Mouse (Mus musculus): ENCODE measurements around the gene Lect2. TPM values are rescaled to one million over a fixed set of nuclear protein-coding genes. Genes with fewer than 3 reads are reported as not detected.

Gene Lect2
- polyA plus RNA-seq, 1 experiment from 2014 or later = 93.6 TPM

- Histone ChIP-seq H3K27ac (ENCODE audit: low read depth) (no peak overlapping the region), H3K4me3 (ENCODE audit: low read depth, low read length) (no peak overlapping the region), H3K9ac (replicated peaks) (no peak overlapping the region), H3K36me3 (replicated peaks; ENCODE audit: insufficient read depth, low read length) (no peaks in the 10 kb centered on the region), H3K9me3 (ENCODE audit: low read length) (no peaks in the 10 kb centered on the region), H3K4me2 (ENCODE audit: low read depth, low read length) (no peak overlapping the region), H3K4me1 (ENCODE audit: insufficient read depth) (peaks cover 11% of the 10 kb centered on the region), H3K27me3 (ENCODE audit: insufficient read depth, low read length) (no peaks in the 10 kb centered on the region)
- 80% methylated on average over 5 of the region's 5 CpGs for WGBS (ENCODE audit: insufficient replicate concordance)
- TF ChIP-seq CTCF (IDR thresholded peaks at IDR 0.05; ENCODE audit: low read depth) = no peak
- TF ChIP-seq EP300 (IDR thresholded peaks at IDR 0.05; ENCODE audit: low read depth) = no peak
- DNase-seq = no peak
- no peak for ATAC-seq
Measured at GRCm38 (mm10) chr13:56590202-56590601, 41.9 kb upstream of the Lect2 start.

- WGBS (ENCODE audit: insufficient replicate concordance) = 56% methylated on average over 14 of the region's 14 CpGs
- ATAC-seq (peak; percentile 98), DNase-seq (peak; percentile 56)
- no peak overlapping the region for H3K4me3 ChIP-seq (ENCODE audit: low read depth, low read length)
- TF ChIP-seq EP300 (IDR thresholded peaks at IDR 0.05; ENCODE audit: low read depth) (peak; percentile 78), CTCF (IDR thresholded peaks at IDR 0.05; ENCODE audit: low read depth) (no peak)
- H3K27ac ChIP-seq (ENCODE audit: low read depth) = peak overlapping the region; percentile 72
- no peaks in the 10 kb centered on the region for H3K9me3 ChIP-seq (ENCODE audit: low read length)
- H3K4me2 ChIP-seq (ENCODE audit: low read depth, low read length) = no peak overlapping the region
- no peaks in the 10 kb centered on the region for H3K36me3 ChIP-seq (replicated peaks; ENCODE audit: insufficient read depth, low read length)
- no peak overlapping the region for H3K9ac ChIP-seq (replicated peaks)
- H3K4me1 ChIP-seq (ENCODE audit: insufficient read depth) = peaks cover 8% of the 10 kb centered on the region
- H3K27me3 ChIP-seq (ENCODE audit: insufficient read depth, low read length) = no peaks in the 10 kb centered on the region
Measured at GRCm38 (mm10) chr13:56588454-56589117, 40.3 kb upstream of the Lect2 start.

GRCm38 (mm10) chr13:56586046-56586445 is 37.7 kb upstream of the Lect2 start:
- Histone ChIP-seq H3K4me3 (ENCODE audit: low read depth, low read length) (no peak overlapping the region), H3K9me3 (ENCODE audit: low read length) (no peaks in the 10 kb centered on the region), H3K27me3 (ENCODE audit: insufficient read depth, low read length) (no peaks in the 10 kb centered on the region), H3K36me3 (replicated peaks; ENCODE audit: insufficient read depth, low read length) (no peaks in the 10 kb centered on the region), H3K27ac (ENCODE audit: low read depth) (no peak overlapping the region), H3K4me2 (ENCODE audit: low read depth, low read length) (no peak overlapping the region), H3K9ac (replicated peaks) (no peak overlapping the region), H3K4me1 (ENCODE audit: insufficient read depth) (peaks cover 9% of the 10 kb centered on the region)
- ATAC-seq = no peak
- WGBS (ENCODE audit: insufficient replicate concordance) = 70% methylated on average over 3 of the region's 3 CpGs
- no peak for DNase-seq
- TF ChIP-seq CTCF (IDR thresholded peaks at IDR 0.05; ENCODE audit: low read depth) (no peak), EP300 (IDR thresholded peaks at IDR 0.05; ENCODE audit: low read depth) (no peak)

- Histone ChIP-seq H3K27me3 (ENCODE audit: insufficient read depth, low read length) (no peaks in the 10 kb centered on the region), H3K4me2 (ENCODE audit: low read depth, low read length) (no peak overlapping the region), H3K4me1 (ENCODE audit: insufficient read depth) (peaks cover 3% of the 10 kb centered on the region; the same call in 1 of the 2 replicates), H3K9me3 (ENCODE audit: low read length) (no peaks in the 10 kb centered on the region), H3K9ac (replicated peaks) (no peak overlapping the region), H3K27ac (ENCODE audit: low read depth) (no peak overlapping the region), H3K4me3 (ENCODE audit: low read depth, low read length) (no peak overlapping the region), H3K36me3 (replicated peaks; ENCODE audit: insufficient read depth, low read length) (no peaks in the 10 kb centered on the region)
- TF ChIP-seq EP300 (IDR thresholded peaks at IDR 0.05; ENCODE audit: low read depth) (no peak), CTCF (IDR thresholded peaks at IDR 0.05; ENCODE audit: low read depth) (no peak)
- ATAC-seq (no peak), DNase-seq (no peak)
- 68% methylated on average over 3 of the region's 3 CpGs for WGBS (ENCODE audit: insufficient replicate concordance)
Measured at GRCm38 (mm10) chr13:56582720-56583119, 34.4 kb upstream of the Lect2 start.

GRCm38 (mm10) chr13:56581961-56582434 is 33.7 kb upstream of the Lect2 start:
- no peak overlapping the region for H3K4me2 ChIP-seq (ENCODE audit: low read depth, low read length)
- DNase-seq = no peak
- peak; percentile 15; the same call in 1 of the 2 replicates for ATAC-seq

GRCm38 (mm10) chr13:56581512-56581911 is 33.2 kb upstream of the Lect2 start:
- 63% methylated on average over 3 of the region's 3 CpGs for WGBS (ENCODE audit: insufficient replicate concordance)
- Histone ChIP-seq H3K4me2 (ENCODE audit: low read depth, low read length) (no peak overlapping the region), H3K27ac (ENCODE audit: low read depth) (no peak overlapping the region), H3K4me3 (ENCODE audit: low read depth, low read length) (no peak overlapping the region), H3K27me3 (ENCODE audit: insufficient read depth, low read length) (no peaks in the 10 kb centered on the region), H3K4me1 (ENCODE audit: insufficient read depth) (peaks cover 3% of the 10 kb centered on the region; the same call in 1 of the 2 replicates), H3K36me3 (replicated peaks; ENCODE audit: insufficient read depth, low read length) (no peaks in the 10 kb centered on the region), H3K9ac (replicated peaks) (no peak overlapping the region), H3K9me3 (ENCODE audit: low read length) (no peaks in the 10 kb centered on the region)
- DNase-seq (no peak), ATAC-seq (no peak)
- TF ChIP-seq CTCF (IDR thresholded peaks at IDR 0.05; ENCODE audit: low read depth) = no peak
- no peak for TF ChIP-seq EP300 (IDR thresholded peaks at IDR 0.05; ENCODE audit: low read depth)

More at GRCm38 (mm10) chr13:56581961-56582434, 33.7 kb upstream of the Lect2 start:
- no peak overlapping the region for H3K4me3 ChIP-seq (ENCODE audit: low read depth, low read length)
- no peaks in the 10 kb centered on the region for H3K9me3 ChIP-seq (ENCODE audit: low read length)
- WGBS (ENCODE audit: insufficient replicate concordance) = 7% methylated on average over 6 of the region's 6 CpGs
- peak overlapping the region; percentile 26; the same call in 1 of the 2 replicates for H3K9ac ChIP-seq (replicated peaks)
- TF ChIP-seq EP300 (IDR thresholded peaks at IDR 0.05; ENCODE audit: low read depth) (no peak), CTCF (IDR thresholded peaks at IDR 0.05; ENCODE audit: low read depth) (no peak)
- H3K36me3 ChIP-seq (replicated peaks; ENCODE audit: insufficient read depth, low read length) = no peaks in the 10 kb centered on the region
- H3K27me3 ChIP-seq (ENCODE audit: insufficient read depth, low read length) = no peaks in the 10 kb centered on the region
- H3K4me1 ChIP-seq (ENCODE audit: insufficient read depth) = peaks cover 3% of the 10 kb centered on the region; the same call in 1 of the 2 replicates
- no peak overlapping the region for H3K27ac ChIP-seq (ENCODE audit: low read depth)

All from liver, postnatal 0 days (tissue).